Mouse (Mus musculus) bone marrow macrophage, adult 2 months (primary cell): ENCODE data around the gene Pfkfb1. TPM values are rescaled to one million over a fixed set of nuclear protein-coding genes. Genes with fewer than 3 reads are reported as not detected.

Experiments
- H3K27ac ChIP-seq: 2 replicates; pipeline ENCODE4 v1.5.1; 2012; ENCODE audit warnings: low read depth, low read length; ENCODE audit not compliant: insufficient read depth
- H3K4me1 ChIP-seq: 2 replicates; pipeline ENCODE4 v1.6.1; 2012; ENCODE audit warnings: low read length; ENCODE audit not compliant: control insufficient read depth, insufficient read depth
- H3K4me3 ChIP-seq: 2 replicates; pipeline ENCODE4 v1.5.1; 2012; ENCODE audit warnings: mild to moderate bottlenecking, low read length, moderate library complexity; ENCODE audit not compliant: insufficient read depth
- CTCF ChIP-seq: IDR thresholded peaks from 2 replicates; pipeline ENCODE4 v1.5.1; 2012; ENCODE audit warnings: low read depth, mild to moderate bottlenecking, low read length, moderate library complexity
- POLR2A ChIP-seq: IDR thresholded peaks from 2 replicates; pipeline ENCODE4 v1.6.1; 2012; ENCODE audit warnings: mild to moderate bottlenecking, low read depth, low read length, borderline replicate concordance
- polyA plus RNA-seq: library from polyadenylated mRNA; stranded (reverse); fragments of >200 nt; gene quantifications from 2 replicates; pipeline ENCODE4 v1.2.4, GENCODE M21; 2012; ENCODE audit not compliant: missing spikeins, insufficient read depth, insufficient read length

Pfkfb1 gene
- polyA plus RNA-seq, 1 experiment = 4.0 TPM

- no peak overlapping the region for H3K27ac ChIP-seq
- no peaks in the 10 kb centered on the region for H3K4me1 ChIP-seq
- no peak overlapping the region for H3K4me3 ChIP-seq
- TF ChIP-seq CTCF = no peak
Observed at GRCm38 (mm10) chrX:150662809-150663208, 74.8 kb downstream of the Pfkfb1 start.

GRCm38 (mm10) chrX:150677505-150677904 is 89.5 kb downstream of the Pfkfb1 start:
- no peaks in the 10 kb centered on the region for H3K4me1 ChIP-seq
- TF ChIP-seq POLR2A (no peak), CTCF (no peak)
- H3K4me3 ChIP-seq = no peak overlapping the region
- H3K27ac ChIP-seq = no peak overlapping the region

Other genes starting within 250 kb of the Pfkfb1 start
- 17.4 and 18.3 TPM in 2 replicates for gene Tmem29, start 129.1 kb upstream of the Pfkfb1 start, polyA plus RNA-seq
- not detected in 2 replicates for gene Alas2, start 40.9 kb upstream of the Pfkfb1 start, polyA plus RNA-seq
- gene Apex2, start 1.6 kb downstream of the Pfkfb1 start, polyA plus RNA-seq = 9.4 and 12.0 TPM in 2 replicates
- not detected in 2 replicates for gene Tro, start 69.4 kb downstream of the Pfkfb1 start, polyA plus RNA-seq
- gene Maged2, start 226.1 kb downstream of the Pfkfb1 start, polyA plus RNA-seq = 15.7 and 17.4 TPM in 2 replicates